Mouse (Mus musculus) limb, embryonic 15.5 days (tissue): Measurements from ENCODE around the gene Tpst2. TPM values are rescaled to one million over a fixed set of nuclear protein-coding genes. Genes with fewer than 3 reads are reported as not detected.
"Not testable (repeated sequence)": the region's sequence is repeated elsewhere in the genome, so short reads cannot be mapped to it uniquely, and the experiment has no call there.

Experiments
- ATAC-seq: fragments of 200-750 bp; cut with Nextera tagmentation; 2 replicates; pipeline ENCODE4 v1.8.0; 2017; ENCODE audit warnings: low read depth, moderate TSS enrichment; ENCODE audit not compliant: insufficient number of reproducible peaks, low FRiP score, low TSS enrichment
- H3K27ac ChIP-seq: fragments of 300-500 bp; sonication (generic); 2 replicates; pipeline ENCODE4 v1.5.1; 2015; ENCODE audit warnings: moderate library complexity, mild to moderate bottlenecking, inconsistent platforms
- H3K27me3 ChIP-seq: fragments of 300-500 bp; sonication (generic); 2 replicates; pipeline ENCODE4 v1.6.1; 2015; ENCODE audit warnings: inconsistent platforms
- H3K36me3 ChIP-seq: fragments of 300-500 bp; sonication (generic); 2 replicates; pipeline ENCODE4 v1.6.1; 2015; ENCODE audit warnings: inconsistent platforms
- H3K4me1 ChIP-seq: fragments of 300-500 bp; sonication (generic); 2 replicates; pipeline ENCODE4 v1.6.1; 2015; ENCODE audit warnings: inconsistent platforms
- H3K4me2 ChIP-seq: fragments of 300-500 bp; sonication (generic); 2 replicates; pipeline ENCODE4 v1.6.1; 2015; ENCODE audit warnings: mild to moderate bottlenecking, inconsistent platforms
- H3K4me3 ChIP-seq: fragments of 300-500 bp; sonication (generic); 2 replicates; pipeline ENCODE4 v1.5.1; 2015; ENCODE audit warnings: mild to moderate bottlenecking, inconsistent platforms
- H3K9ac ChIP-seq: fragments of 300-500 bp; sonication (generic); 2 replicates; pipeline ENCODE4 v1.6.1; 2015; ENCODE audit warnings: inconsistent platforms
- H3K9me3 ChIP-seq: fragments of 300-500 bp; sonication (generic); 2 replicates; pipeline ENCODE4 v1.6.1; 2016; ENCODE audit warnings: inconsistent platforms
- WGBS: fragments of 180-500 bp; shearing (Covaris S2); methylation state at CpG from one replicate; pipeline ENCODE4 v1.1.7; 2015; 5-methylcytosine and 5-hydroxymethylcytosine counted together
- polyA plus RNA-seq: library from polyadenylated mRNA; unstranded; fragments of >200 nt; fragmentation: Nextera tagmentation; extraction: Ambion mirVana; gene quantifications from 2 replicates; pipeline ENCODE4 v1.2.1, GENCODE M21; 2015

The Tpst2 gene
- polyA plus RNA-seq, 1 experiment from 2014 or later: 51.2 TPM

- no peaks in the 10 kb centered on the region for H3K9me3 ChIP-seq
- no peak overlapping the region for H3K4me2 ChIP-seq
- 0 out of 2 replicates have a peak, but pooled peaks cover 3% of the 10 kb centered on the region for H3K4me1 ChIP-seq
- H3K9ac ChIP-seq: no peak overlapping the region
- H3K27me3 ChIP-seq: no peaks in the 10 kb centered on the region
- H3K4me3 ChIP-seq: no peak overlapping the region
- no peak for ATAC-seq
- H3K27ac ChIP-seq: no peak overlapping the region
- H3K36me3 ChIP-seq: peaks cover 43% of the 10 kb centered on the region
- 86% methylated on average over 5 of the region's 5 CpGs for WGBS
These were observed 29.4 kb downstream of the Tpst2 start for GRCm38 (mm10) chr5:112305842-112306241.

- 88% methylated on average over 11 of the region's 11 CpGs for WGBS
- no peak for ATAC-seq
- Histone ChIP-seq H3K9ac (no peak overlapping the region), H3K36me3 (peaks cover 76% of the 10 kb centered on the region), H3K4me1 (no peaks in the 10 kb centered on the region), H3K27me3 (no peaks in the 10 kb centered on the region), H3K4me3 (no peak overlapping the region), H3K4me2 (no peak overlapping the region), H3K27ac (no peak overlapping the region), H3K9me3 (no peaks in the 10 kb centered on the region)
These were observed 36.9 kb downstream of the Tpst2 start for GRCm38 (mm10) chr5:112313222-112313885.

GRCm38 (mm10) chr5:112316468-112316867, 40.0 kb downstream of the Tpst2 start:
- 87% methylated on average over 5 of the region's 5 CpGs for WGBS
- H3K4me3 ChIP-seq: no peak overlapping the region
- no peak for ATAC-seq

GRCm38 (mm10) chr5:112317328-112317727, 40.8 kb downstream of the Tpst2 start:
- no peaks in the 10 kb centered on the region for H3K4me1 ChIP-seq
- H3K27ac ChIP-seq: no peak overlapping the region
- ATAC-seq: no peak
- H3K4me3 ChIP-seq: no peak overlapping the region
- H3K4me2 ChIP-seq: no peak overlapping the region
- peaks cover 40% of the 10 kb centered on the region for H3K36me3 ChIP-seq
- no peaks in the 10 kb centered on the region for H3K27me3 ChIP-seq
- no peak overlapping the region for H3K9ac ChIP-seq
- 52% methylated on average over 5 of the region's 5 CpGs for WGBS
- H3K9me3 ChIP-seq: no peaks in the 10 kb centered on the region

More at GRCm38 (mm10) chr5:112316468-112316867, 40.0 kb downstream of the Tpst2 start:
- H3K9me3 ChIP-seq: no peaks in the 10 kb centered on the region
- no peak overlapping the region for H3K27ac ChIP-seq
- peaks cover 46% of the 10 kb centered on the region for H3K36me3 ChIP-seq
- no peak overlapping the region for H3K9ac ChIP-seq
- H3K27me3 ChIP-seq: no peaks in the 10 kb centered on the region
- no peaks in the 10 kb centered on the region for H3K4me1 ChIP-seq
- H3K4me2 ChIP-seq: no peak overlapping the region

GRCm38 (mm10) chr5:112319343-112319742, 42.9 kb downstream of the Tpst2 start:
- ATAC-seq, H3K9ac ChIP-seq, H3K4me3 ChIP-seq, H3K4me1 ChIP-seq, H3K4me2 ChIP-seq, H3K9me3 ChIP-seq, H3K27me3 ChIP-seq, H3K27ac ChIP-seq: not testable (repeated sequence)
- 65% methylated on average over 2 of the region's 2 CpGs for WGBS
- H3K36me3 ChIP-seq: peaks cover 21% of the 10 kb centered on the region

GRCm38 (mm10) chr5:112320379-112320778, 43.9 kb downstream of the Tpst2 start:
- H3K36me3 ChIP-seq: peaks cover 11% of the 10 kb centered on the region
- ATAC-seq: no peak
- WGBS: 76% methylated on average over 5 of the region's 5 CpGs
- peaks cover 8% of the 10 kb centered on the region for H3K4me1 ChIP-seq
- H3K4me3 ChIP-seq: no peak overlapping the region
- H3K27ac ChIP-seq: no peak overlapping the region
- no peaks in the 10 kb centered on the region for H3K9me3 ChIP-seq
- H3K27me3 ChIP-seq: no peaks in the 10 kb centered on the region
- H3K9ac ChIP-seq: no peak overlapping the region
- H3K4me2 ChIP-seq: no peak overlapping the region

- no peak overlapping the region for H3K4me2 ChIP-seq
- H3K36me3 ChIP-seq: peaks cover 7% of the 10 kb centered on the region
- no peak for ATAC-seq
- H3K9me3 ChIP-seq: no peaks in the 10 kb centered on the region
- no peak overlapping the region for H3K9ac ChIP-seq
- WGBS: 50% methylated on average over 6 of the region's 6 CpGs
- peaks cover 10% of the 10 kb centered on the region for H3K4me1 ChIP-seq
- H3K27ac ChIP-seq: no peak overlapping the region
- H3K4me3 ChIP-seq: no peak overlapping the region
- no peaks in the 10 kb centered on the region for H3K27me3 ChIP-seq
These were observed 44.4 kb downstream of the Tpst2 start for GRCm38 (mm10) chr5:112320936-112321335.

GRCm38 (mm10) chr5:112321376-112321775, 44.9 kb downstream of the Tpst2 start:
- WGBS: 76% methylated on average over 4 of the region's 4 CpGs
- no peaks in the 10 kb centered on the region for H3K27me3 ChIP-seq

GRCm38 (mm10) chr5:112323246-112323645, 46.8 kb downstream of the Tpst2 start:
- H3K27me3 ChIP-seq: no peaks in the 10 kb centered on the region
- peaks cover 8% of the 10 kb centered on the region for H3K36me3 ChIP-seq
- peaks cover 22% of the 10 kb centered on the region for H3K4me1 ChIP-seq
- H3K4me3 ChIP-seq: no peak overlapping the region
- 83% methylated on average over 6 of the region's 6 CpGs for WGBS
- H3K27ac ChIP-seq: no peak overlapping the region
- no peak for ATAC-seq
- no peak overlapping the region for H3K4me2 ChIP-seq
- no peaks in the 10 kb centered on the region for H3K9me3 ChIP-seq
- H3K9ac ChIP-seq: no peak overlapping the region

More at GRCm38 (mm10) chr5:112321376-112321775, 44.9 kb downstream of the Tpst2 start:
- Histone ChIP-seq H3K4me3 (no peak overlapping the region), H3K36me3 (peaks cover 6% of the 10 kb centered on the region), H3K27ac (no peak overlapping the region), H3K4me2 (no peak overlapping the region), H3K9ac (no peak overlapping the region), H3K9me3 (no peaks in the 10 kb centered on the region), H3K4me1 (peaks cover 10% of the 10 kb centered on the region)
- no peak for ATAC-seq

- 21% methylated on average over 24 of the region's 24 CpGs for WGBS
- 0 out of 2 replicates have a peak, but pooled peaks have one; percentile 45 for ATAC-seq
- Histone ChIP-seq H3K4me3 (peak overlapping the region; percentile 100), H3K4me2 (peak overlapping the region; percentile 70), H3K9me3 (no peaks in the 10 kb centered on the region), H3K4me1 (peaks cover 22% of the 10 kb centered on the region), H3K9ac (no peak overlapping the region), H3K27me3 (no peaks in the 10 kb centered on the region), H3K36me3 (peaks cover 23% of the 10 kb centered on the region), H3K27ac (peak overlapping the region; percentile 43; the same call in 1 of the 2 replicates)
These were observed 48.4 kb downstream of the Tpst2 start for GRCm38 (mm10) chr5:112324637-112325545.

GRCm38 (mm10) chr5:112325546-112326445, 49.3 kb downstream of the Tpst2 start, which contains the start of gene Tfip11:
Gene Tfip11 (plus strand): TSS chr5:112326358.
- H3K9me3 ChIP-seq: no peaks in the 10 kb centered on the region
- H3K27me3 ChIP-seq: no peaks in the 10 kb centered on the region
- H3K4me1 ChIP-seq: peaks cover 22% of the 10 kb centered on the region
- peaks cover 32% of the 10 kb centered on the region for H3K36me3 ChIP-seq
- 8% methylated on average over 48 of the region's 48 CpGs for WGBS
- peak; percentile 70 for ATAC-seq
- peak within 1 kb of the TSS; percentile 70 for H3K4me2 ChIP-seq
- peak within 1 kb of the TSS; percentile 88 for H3K9ac ChIP-seq
- peak within 1 kb of the TSS; percentile 100 for H3K4me3 ChIP-seq
- peak within 1 kb of the TSS; percentile 78 for H3K27ac ChIP-seq
